8 mouse cellular contexts compared by ENCODE assay signal in genomic region chr10:78575690-78576089, GRCm38 (mm10). TPM values are rescaled to one million over a fixed set of nuclear protein-coding genes. Genes with fewer than 3 reads are reported as not detected.
A peak's percentile ranks its signal among the peaks of the same experiment; 100 is the strongest.
DNase-seq lines count a peak whose midpoint lies in the region; ATAC-seq lines count a peak whose summit lies in the region.

No protein-coding gene starts in this region.

- H3K9me3 ChIP-seq in erythroblast, embryonic 14.5 days (ENCODE audit: control insufficient read depth, low read length): no peaks in the 10 kb centered on the region
- no peaks in the 10 kb centered on the region for H3K9me3 ChIP-seq in embryonic facial prominence, embryonic 15.5 days (replicated peaks)
- no peaks in the 10 kb centered on the region for H3K9me3 ChIP-seq in intestine, embryonic 15.5 days
- no peaks in the 10 kb centered on the region for H3K9me3 ChIP-seq in midbrain, embryonic 15.5 days

- H3K4me2 ChIP-seq in embryonic facial prominence, embryonic 15.5 days (replicated peaks): peak overlapping the region; percentile 69
- H3K4me2 ChIP-seq in intestine, embryonic 15.5 days (replicated peaks): peak overlapping the region; percentile 77
- H3K4me2 ChIP-seq in midbrain, embryonic 15.5 days: peak overlapping the region; percentile 63

- peak overlapping the region; percentile 85 for H3K4me3 ChIP-seq in erythroblast, embryonic 14.5 days (replicated peaks)
- peak overlapping the region; percentile 63 for H3K4me3 ChIP-seq in embryonic facial prominence, embryonic 15.5 days (replicated peaks)
- peak overlapping the region; percentile 47 for H3K4me3 ChIP-seq in intestine, embryonic 15.5 days (replicated peaks)
- no peak overlapping the region for H3K4me3 ChIP-seq in midbrain, embryonic 15.5 days

- intact Hi-C loops in left cerebral cortex, postnatal 14 days (cut with DNase I): no loop called here

- H3K9ac ChIP-seq in embryonic facial prominence, embryonic 15.5 days: peak overlapping the region; percentile 57; the same call in 1 of the 2 replicates
- peak overlapping the region; percentile 74; the same call in 1 of the 2 replicates for H3K9ac ChIP-seq in intestine, embryonic 15.5 days
- no peak overlapping the region for H3K9ac ChIP-seq in midbrain, embryonic 15.5 days

- H3K36me3 ChIP-seq in erythroblast, embryonic 14.5 days (ENCODE audit: control insufficient read depth): peaks cover 40% of the 10 kb centered on the region
- peaks cover 39% of the 10 kb centered on the region for H3K36me3 ChIP-seq in embryonic facial prominence, embryonic 15.5 days
- peaks cover 11% of the 10 kb centered on the region; the same call in 1 of the 2 replicates for H3K36me3 ChIP-seq in intestine, embryonic 15.5 days
- H3K36me3 ChIP-seq in midbrain, embryonic 15.5 days (replicated peaks): 0 out of 2 replicates have a peak, but pooled peaks cover 9% of the 10 kb centered on the region

- H3K4me1 ChIP-seq in erythroblast, embryonic 14.5 days (ENCODE audit: control insufficient read depth): peaks cover 39% of the 10 kb centered on the region
- H3K4me1 ChIP-seq in embryonic facial prominence, embryonic 15.5 days: peaks cover 21% of the 10 kb centered on the region
- peaks cover 7% of the 10 kb centered on the region for H3K4me1 ChIP-seq in intestine, embryonic 15.5 days (replicated peaks)
- peaks cover 11% of the 10 kb centered on the region for H3K4me1 ChIP-seq in midbrain, embryonic 15.5 days

- no peak for ATAC-seq in erythroblast, adult 5-6 weeks (replicated peaks; ENCODE audit: low FRiP score, poor library complexity, severe bottlenecking)
- ATAC-seq in embryonic facial prominence, embryonic 15.5 days (ENCODE audit: insufficient number of reproducible peaks, low FRiP score, low TSS enrichment, low read depth): no peak
- ATAC-seq in intestine, embryonic 15.5 days: no peak
- no peak for ATAC-seq in midbrain, embryonic 15.5 days (replicated peaks)

- WGBS in embryonic facial prominence, embryonic 15.5 days: 53% methylated on average over 2 of the region's 2 CpGs
- WGBS in intestine, embryonic 15.5 days: 64% methylated on average over 2 of the region's 2 CpGs
- 71% methylated on average over 2 of the region's 2 CpGs for WGBS in midbrain, embryonic 15.5 days

- peak; percentile 83 for DNase-seq in adipocyte (ENCODE audit: low spot score)
- DNase-seq in left cerebral cortex, postnatal 14 days (ENCODE audit: low spot score in 2 of 2): peak; percentile 17 to 26
- DNase-seq in urinary bladder, postnatal 25 days (ENCODE audit: low spot score): no peak

- H3K27ac ChIP-seq in embryonic facial prominence, embryonic 15.5 days (replicated peaks): peak overlapping the region; percentile 98
- H3K27ac ChIP-seq in intestine, embryonic 15.5 days: 0 out of 2 replicates have a peak overlapping the region, but pooled peaks have one; percentile 84
- no peak overlapping the region for H3K27ac ChIP-seq in midbrain, embryonic 15.5 days

- H3K27me3 ChIP-seq in erythroblast, embryonic 14.5 days (ENCODE audit: control insufficient read depth): no peaks in the 10 kb centered on the region
- H3K27me3 ChIP-seq in embryonic facial prominence, embryonic 15.5 days: no peaks in the 10 kb centered on the region
- H3K27me3 ChIP-seq in intestine, embryonic 15.5 days (replicated peaks): no peaks in the 10 kb centered on the region
- H3K27me3 ChIP-seq in midbrain, embryonic 15.5 days (replicated peaks): no peaks in the 10 kb centered on the region

RNA-seq across cellular contexts. Expression of gene Ilvbl, which starts 1.5 kb away (rescaled TPM):
- 0.36 and 0.95 TPM in 2 replicates for polyA plus RNA-seq in erythroblast, embryonic 14.5 days (2012)
- 5.6 and 6.5 TPM in 2 replicates for total RNA-seq in erythroblast, adult 5-6 weeks (2015; ENCODE audit: low replicate concordance)
- total RNA-seq in erythroblast, adult 5-6 weeks (2017; ENCODE audit: low replicate concordance): 8.4 and 12.7 TPM in 2 replicates
- polyA plus RNA-seq in embryonic facial prominence, embryonic 15.5 days (2015; fragmentation: Nextera tagmentation; extraction: Ambion mirVana): 69.2 and 75.6 TPM in 2 replicates
- 59.4 and 63.9 TPM in 2 replicates for polyA plus RNA-seq in intestine, embryonic 15.5 days (2015; fragmentation: Nextera tagmentation; extraction: Ambion mirVana)
- total RNA-seq in left cerebral cortex, postnatal 14 days (2021): 10 to 100 TPM; 18.2 to 27.4 TPM
- polyA plus RNA-seq in midbrain, embryonic 15.5 days (2015; fragmentation: Nextera tagmentation; extraction: Ambion mirVana): 66.3 and 78.9 TPM in 2 replicates

RNA-seq across cellular contexts. Expression of gene Syde1, which starts 16.1 kb away (rescaled TPM):
- polyA plus RNA-seq in erythroblast, embryonic 14.5 days (2012): 0.01 TPM in 2 replicates
- total RNA-seq in erythroblast, adult 5-6 weeks (2015; ENCODE audit: low replicate concordance): not detected in 2 replicates
- 0.14 TPM in 1 of 2 replicates, not detected in the other for total RNA-seq in erythroblast, adult 5-6 weeks (2017; ENCODE audit: low replicate concordance)
- 18.3 and 20.2 TPM in 2 replicates for polyA plus RNA-seq in embryonic facial prominence, embryonic 15.5 days (2015; fragmentation: Nextera tagmentation; extraction: Ambion mirVana)
- polyA plus RNA-seq in intestine, embryonic 15.5 days (2015; fragmentation: Nextera tagmentation; extraction: Ambion mirVana): 12.7 and 13.9 TPM in 2 replicates
- total RNA-seq in left cerebral cortex, postnatal 14 days (2021): 1 to 10 TPM; 3.6 to 5.1 TPM
- 3.4 and 4.3 TPM in 2 replicates for polyA plus RNA-seq in midbrain, embryonic 15.5 days (2015; fragmentation: Nextera tagmentation; extraction: Ambion mirVana)

RNA-seq across cellular contexts. Expression of gene Olfr1357, which starts 42.2 kb away (rescaled TPM):
- 0.02 TPM in 1 of 2 replicates, not detected in the other for polyA plus RNA-seq in erythroblast, embryonic 14.5 days (2012)
- not detected in 2 replicates for total RNA-seq in erythroblast, adult 5-6 weeks (2015; ENCODE audit: low replicate concordance)
- total RNA-seq in erythroblast, adult 5-6 weeks (2017; ENCODE audit: low replicate concordance): not detected in 2 replicates
- polyA plus RNA-seq in embryonic facial prominence, embryonic 15.5 days (2015; fragmentation: Nextera tagmentation; extraction: Ambion mirVana): 0.09 TPM in 1 of 2 replicates, not detected in the other
- not detected in 2 replicates for polyA plus RNA-seq in intestine, embryonic 15.5 days (2015; fragmentation: Nextera tagmentation; extraction: Ambion mirVana)
- total RNA-seq in left cerebral cortex, postnatal 14 days (2021): not detected
- not detected in 2 replicates for polyA plus RNA-seq in midbrain, embryonic 15.5 days (2015; fragmentation: Nextera tagmentation; extraction: Ambion mirVana)

RNA-seq across cellular contexts. Expression of gene Olfr1358, which starts 58.5 kb away (rescaled TPM):
- not detected in 2 replicates for polyA plus RNA-seq in erythroblast, embryonic 14.5 days (2012)
- not detected in 2 replicates for total RNA-seq in erythroblast, adult 5-6 weeks (2015; ENCODE audit: low replicate concordance)
- total RNA-seq in erythroblast, adult 5-6 weeks (2017; ENCODE audit: low replicate concordance): not detected in 2 replicates
- polyA plus RNA-seq in embryonic facial prominence, embryonic 15.5 days (2015; fragmentation: Nextera tagmentation; extraction: Ambion mirVana): 0.21 TPM in 1 of 2 replicates, not detected in the other
- polyA plus RNA-seq in intestine, embryonic 15.5 days (2015; fragmentation: Nextera tagmentation; extraction: Ambion mirVana): not detected in 2 replicates
- not detected for total RNA-seq in left cerebral cortex, postnatal 14 days (2021)
- not detected in 2 replicates for polyA plus RNA-seq in midbrain, embryonic 15.5 days (2015; fragmentation: Nextera tagmentation; extraction: Ambion mirVana)

Comparison
In these comparisons a context has a peak if more than half of its experiments do, and no peak if none do; other contexts are left out.
1. RNA of gene Ilvbl, which starts 1.5 kb away (polyA plus RNA-seq): 66.3 to 78.9 TPM in midbrain, embryonic 15.5 days, 69.2 to 75.6 TPM in embryonic facial prominence, embryonic 15.5 days and 59.4 to 63.9 TPM in intestine, embryonic 15.5 days; 0.36 to 0.95 TPM in erythroblast, embryonic 14.5 days; every median in the first group is over 10 times any median in the second.
2. Peak in every context shown above with its lines, with median percentiles within 50 percentile points of each other: H3K4me2 ChIP-seq.